Mouse (Mus musculus) liver, embryonic 14.5 days (tissue): ENCODE data around the gene Foxn3. TPM values are rescaled to one million over a fixed set of nuclear protein-coding genes. Genes with fewer than 3 reads are reported as not detected.

Experiments
- ATAC-seq: fragments of 200-750 bp; cut with Nextera tagmentation; 2 replicates; pipeline ENCODE4 v1.8.0; 2017; ENCODE audit warnings: moderate number of reproducible peaks, mild to moderate bottlenecking, moderate library complexity; ENCODE audit not compliant: insufficient read depth
- DNase-seq, 3 experiments: peaks; one replicate each; pipeline ENCODE4 v3.0.0-alpha.2; 2012 to 2013; ENCODE audit warnings: low read depth in 3 of 3, low spot score in 3 of 3
- H3K27ac ChIP-seq: fragments of 300-500 bp; sonication (generic); 2 replicates; pipeline ENCODE4 v1.5.1; 2014; ENCODE audit warnings: moderate library complexity, mild to moderate bottlenecking, control low read depth, inconsistent platforms
- H3K27me3 ChIP-seq: fragments of 300-500 bp; sonication (generic); 2 replicates; pipeline ENCODE4 v1.6.1; 2014; ENCODE audit warnings: mild to moderate bottlenecking, low read length, moderate library complexity; ENCODE audit not compliant: control insufficient read depth, insufficient read depth
- H3K36me3 ChIP-seq: fragments of 300-500 bp; sonication (generic); replicated peaks from 2 replicates; pipeline ENCODE4 v1.6.1; 2014; ENCODE audit warnings: low read depth; ENCODE audit not compliant: control insufficient read depth, insufficient read depth
- H3K4me1 ChIP-seq, 2 experiments: fragments of 200-500 bp in 1 of 2; fragments of 300-500 bp in 1 of 2; sonication (generic) in 1 of 2; replicated peaks; 2 replicates each; pipeline ENCODE4 v1.6.1; 2012 to 2014; ENCODE audit warnings: antibody characterized with exemption in 1 of 2, inconsistent platforms in 1 of 2, low read length in 1 of 2; ENCODE audit not compliant: control insufficient read depth in 2 of 2, insufficient read depth in 2 of 2
- H3K4me2 ChIP-seq: fragments of 300-500 bp; sonication (generic); 2 replicates; pipeline ENCODE4 v1.6.1; 2014; ENCODE audit warnings: low read depth, mild to moderate bottlenecking, control low read depth, moderate library complexity
- H3K4me3 ChIP-seq, 2 experiments: fragments of 200-500 bp in 1 of 2; fragments of 300-500 bp in 1 of 2; sonication (generic) in 1 of 2; 2 replicates each; pipeline ENCODE4 v1.5.1; 2012 to 2014; ENCODE audit warnings: low read depth in 2 of 2, low read length in 2 of 2, mild to moderate bottlenecking in 2 of 2, control low read depth in 1 of 2, inconsistent platforms in 1 of 2, moderate library complexity in 1 of 2; ENCODE audit not compliant: insufficient read depth in 1 of 2
- H3K9ac ChIP-seq: fragments of 300-500 bp; sonication (generic); replicated peaks from 2 replicates; pipeline ENCODE4 v1.6.1; 2014; ENCODE audit warnings: mild to moderate bottlenecking, control low read depth, moderate library complexity
- H3K9me3 ChIP-seq: fragments of 300-500 bp; sonication (generic); 2 replicates; pipeline ENCODE4 v1.6.1; 2016; ENCODE audit warnings: low read length, mixed read lengths; ENCODE audit not compliant: control insufficient read depth
- CTCF ChIP-seq: IDR thresholded peaks from 2 replicates; pipeline ENCODE4 v1.5.1; 2016; ENCODE audit warnings: antibody characterized with exemption, low read depth, control low read depth
- EP300 ChIP-seq: IDR thresholded peaks from 2 replicates; pipeline ENCODE4 v1.6.1; 2016; ENCODE audit warnings: antibody characterized with exemption, low read depth
- WGBS: fragments of 180-500 bp; shearing (Covaris S2); extraction: QIAGEN DNeasy Blood & Tissue Kit; methylation state at CpG from one replicate; pipeline ENCODE4 v1.1.7; 2014; ENCODE audit not compliant: insufficient replicate concordance; 5-methylcytosine and 5-hydroxymethylcytosine counted together
- polyA plus RNA-seq, 2 experiments: library from polyadenylated mRNA; depleted of rRNA in 1 of 2; stranded (reverse) in 1 of 2; unstranded in 1 of 2; fragments of >200 nt; fragmentation: Nextera tagmentation in 1 of 2; extraction: Ambion mirVana in 1 of 2; gene quantifications; 2 replicates each; pipeline versions ENCODE4 v1.2.1 to v1.2.3; 2012 to 2014

The Foxn3 gene
- polyA plus RNA-seq, 2 experiments, result 2.7 to 13.6 TPM

DNA sequence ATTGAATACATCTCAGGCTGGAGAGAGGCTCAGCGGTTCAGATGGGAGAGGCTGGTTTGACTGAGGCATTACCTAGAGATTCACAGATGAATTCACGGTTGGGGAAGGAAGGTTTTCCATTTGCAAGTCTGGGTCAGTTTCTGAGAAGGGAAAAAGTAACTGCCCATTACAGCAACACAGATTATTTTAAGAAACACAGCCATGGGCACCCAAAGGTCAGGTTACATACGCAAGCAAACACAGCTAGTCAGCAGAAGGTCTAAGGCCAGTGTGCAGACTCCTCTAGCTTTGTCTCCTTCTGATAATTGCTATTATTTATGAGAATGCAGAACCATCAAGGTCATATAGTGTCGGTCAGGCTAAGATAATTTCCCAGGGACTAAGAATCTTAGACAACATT lies 284.0 kb downstream of the Foxn3 start:
- Histone ChIP-seq H3K9me3 (no peaks in the 10 kb centered on the region), H3K4me1 (peaks cover 9 to 29% of the 10 kb centered on the region in 2 experiments), H3K27ac (no peak overlapping the region), H3K4me3 (no peak overlapping the region), H3K9ac (no peak overlapping the region), H3K4me2 (no peak overlapping the region), H3K27me3 (no peaks in the 10 kb centered on the region), H3K36me3 (no peaks in the 10 kb centered on the region)
- DNase-seq (no peak), ATAC-seq (0 out of 2 replicates have a peak, but pooled peaks have one; percentile 40)
- TF ChIP-seq EP300 (no peak), CTCF (no peak)
- 76% methylated on average over 4 of the region's 4 CpGs for WGBS

DNA sequence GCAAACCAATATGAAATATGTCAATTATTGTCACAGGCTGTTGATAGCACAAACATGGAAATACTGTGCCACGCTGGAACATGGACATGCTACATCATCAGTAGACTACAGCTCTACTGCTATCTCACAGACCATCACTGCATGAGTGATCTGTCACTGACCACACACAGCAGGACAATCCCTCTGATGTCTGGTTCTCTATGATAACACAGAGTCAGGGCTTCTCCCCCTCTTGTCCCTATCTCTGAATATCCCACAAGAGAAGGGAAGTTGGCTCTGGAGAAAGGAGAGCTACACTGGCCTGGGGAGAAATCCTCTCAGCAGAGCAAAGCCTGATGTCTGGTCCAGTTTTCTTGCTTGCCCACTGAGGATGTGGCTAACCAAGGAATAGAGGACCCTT lies 288.8 kb downstream of the Foxn3 start:
- 21% methylated on average over 1 of the region's 1 CpGs for WGBS
- ATAC-seq, result peak; percentile 68

GRCm38 (mm10) chr12:99269396-99269795 lies 294.0 kb downstream of the Foxn3 start:
- Histone ChIP-seq H3K27me3 (no peaks in the 10 kb centered on the region), H3K9me3 (no peaks in the 10 kb centered on the region), H3K4me1 (peaks cover 0 to under 1% of the 10 kb centered on the region in 2 experiments; a peak in 3 of 4 replicates), H3K4me2 (no peak overlapping the region), H3K4me3 (no peak overlapping the region), H3K27ac (no peak overlapping the region), H3K9ac (no peak overlapping the region), H3K36me3 (no peaks in the 10 kb centered on the region)
- ATAC-seq, result no peak
- no peak for TF ChIP-seq EP300
- TF ChIP-seq CTCF, result no peak
- WGBS, result 67% methylated on average over 8 of the region's 8 CpGs
- DNase-seq, result no peak

More for the DNA sequence above, 288.8 kb downstream of the Foxn3 start:
- H3K9ac ChIP-seq, result no peak overlapping the region; the same call in 1 of the 2 replicates
- no peak for DNase-seq
- no peaks in the 10 kb centered on the region for H3K27me3 ChIP-seq
- TF ChIP-seq CTCF (no peak), EP300 (no peak)
- no peak overlapping the region for H3K4me3 ChIP-seq
- peaks cover 0 to 12% of the 10 kb centered on the region in 2 experiments; a peak in 3 of 4 replicates for H3K4me1 ChIP-seq
- H3K4me2 ChIP-seq, result no peak overlapping the region
- no peaks in the 10 kb centered on the region for H3K36me3 ChIP-seq
- no peak overlapping the region for H3K27ac ChIP-seq
- H3K9me3 ChIP-seq, result no peaks in the 10 kb centered on the region

- WGBS, result 79% methylated on average over 11 of the region's 11 CpGs
- TF ChIP-seq EP300 (no peak), CTCF (no peak)
- no peak overlapping the region for H3K4me2 ChIP-seq
- H3K4me3 ChIP-seq, result no peak overlapping the region
- DNase-seq (no peak), ATAC-seq (no peak)
- H3K9ac ChIP-seq, result no peak overlapping the region
- H3K27me3 ChIP-seq, result no peaks in the 10 kb centered on the region
- H3K27ac ChIP-seq, result no peak overlapping the region
- H3K4me1 ChIP-seq, result no peaks in the 10 kb centered on the region
- no peaks in the 10 kb centered on the region for H3K36me3 ChIP-seq
- H3K9me3 ChIP-seq, result no peaks in the 10 kb centered on the region
Observed at GRCm38 (mm10) chr12:99268954-99269353, 294.4 kb downstream of the Foxn3 start.

DNA sequence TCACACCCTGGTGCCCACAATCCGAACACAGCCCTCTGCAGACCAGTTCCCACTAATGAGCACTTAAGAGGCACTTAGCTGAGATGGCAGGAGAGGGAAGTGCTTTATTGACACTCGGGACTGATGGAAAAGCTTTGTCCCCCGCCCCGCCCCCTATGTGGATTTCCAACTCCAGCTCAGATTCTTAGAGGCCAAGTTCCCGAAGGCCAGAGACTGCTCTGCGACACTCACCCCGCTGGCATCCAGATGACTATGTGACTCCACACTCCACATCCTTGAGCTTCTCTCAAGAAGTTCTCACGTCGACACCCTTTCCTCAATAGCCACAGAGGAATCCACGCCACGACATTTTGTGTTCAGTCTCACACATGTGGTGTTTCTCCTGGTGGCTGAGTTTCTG lies 295.6 kb downstream of the Foxn3 start:
- no peak overlapping the region for H3K27ac ChIP-seq
- no peaks in the 10 kb centered on the region for H3K27me3 ChIP-seq
- H3K36me3 ChIP-seq, result no peaks in the 10 kb centered on the region
- no peaks in the 10 kb centered on the region for H3K9me3 ChIP-seq
- no peak for TF ChIP-seq EP300
- TF ChIP-seq CTCF, result no peak
- no peak overlapping the region for H3K4me3 ChIP-seq
- ATAC-seq, result no peak
- WGBS, result 80% methylated on average over 11 of the region's 11 CpGs
- no peak for DNase-seq
- H3K4me1 ChIP-seq, result no peaks in the 10 kb centered on the region
- H3K4me2 ChIP-seq, result no peak overlapping the region
- H3K9ac ChIP-seq, result no peak overlapping the region
